Mouse (Mus musculus) stomach, postnatal 0 days (tissue): ENCODE data around the gene Sphk2.

Experiments used
- CTCF ChIP-seq: IDR thresholded peaks from 2 replicates; pipeline ENCODE4 v1.5.1; 2016; ENCODE audit warnings: antibody characterized with exemption, low read depth, mild to moderate bottlenecking, moderate library complexity
- EP300 ChIP-seq: optimal IDR thresholded peaks from 2 replicates; pipeline ENCODE3; 2016; ENCODE audit warnings: antibody characterized with exemption

- TF ChIP-seq EP300, result no peak
- no peak for TF ChIP-seq CTCF
Observed at GRCm38 (mm10) chr7:45713396-45713795, 4.4 kb downstream of the Sphk2 start.
